Mouse (Mus musculus) ES-Bruce4 (cell line): Measurements from ENCODE around the gene Muc4. TPM values are rescaled to one million over a fixed set of nuclear protein-coding genes. Genes with fewer than 3 reads are reported as not detected.
A peak's percentile ranks its signal among the peaks of the same experiment; 100 is the strongest.

Source experiments
- H3K27ac ChIP-seq: 2 replicates; pipeline ENCODE4 v1.5.1; 2012; ENCODE audit warnings: low read length, inconsistent platforms; ENCODE audit not compliant: insufficient read depth
- H3K27me3 ChIP-seq: 2 replicates; pipeline ENCODE4 v1.6.1; 2012; ENCODE audit warnings: mild to moderate bottlenecking, low read length, inconsistent platforms; ENCODE audit not compliant: control insufficient read depth, poor library complexity, insufficient read depth, severe bottlenecking
- H3K36me3 ChIP-seq: 2 replicates; pipeline ENCODE4 v1.6.1; 2012; ENCODE audit warnings: inconsistent platforms, mild to moderate bottlenecking, low read length, moderate library complexity; ENCODE audit not compliant: control insufficient read depth, poor library complexity, insufficient read depth, severe bottlenecking
- H3K4me1 ChIP-seq: one replicate; pipeline ENCODE4 v1.8.1; 2011; ENCODE audit warnings: low read length; ENCODE audit not compliant: control insufficient read depth, insufficient read depth
- H3K4me3 ChIP-seq: 2 replicates; pipeline ENCODE4 v1.5.1; 2011; ENCODE audit warnings: low read depth, mild to moderate bottlenecking, low read length
- H3K9ac ChIP-seq: 2 replicates; pipeline ENCODE4 v1.6.1; 2012; ENCODE audit warnings: low read depth, mild to moderate bottlenecking, inconsistent platforms; ENCODE audit not compliant: poor library complexity, severe bottlenecking
- H3K9me3 ChIP-seq: replicated peaks from 2 replicates; pipeline ENCODE4 v1.6.1; 2012; ENCODE audit warnings: mild to moderate bottlenecking, low read length, inconsistent platforms; ENCODE audit not compliant: control insufficient read depth, poor library complexity, insufficient read depth, severe bottlenecking
- CTCF ChIP-seq: IDR thresholded peaks from one replicate; pipeline ENCODE4 v1.8.1; 2011; ENCODE audit warnings: low read depth, low read length
- EP300 ChIP-seq: IDR thresholded peaks from 2 replicates; pipeline ENCODE4 v1.6.1; 2011; ENCODE audit warnings: low read depth, low read length; ENCODE audit not compliant: insufficient read depth
- POLR2A ChIP-seq: IDR thresholded peaks from one replicate; pipeline ENCODE4 v1.8.1; 2011; ENCODE audit warnings: low read length; ENCODE audit not compliant: insufficient read depth
- polyA plus RNA-seq: library from polyadenylated mRNA; stranded (reverse); fragments of >200 nt; gene quantifications from 2 replicates; pipeline ENCODE4 v1.2.4, GENCODE M21; 2011; ENCODE audit warnings: low read depth; ENCODE audit not compliant: missing spikeins, insufficient read depth, insufficient read length

The Muc4 gene
- polyA plus RNA-seq, 1 experiment, result not detected

GRCm38 (mm10) chr16:32697665-32698446 is 37.8 kb upstream of the Muc4 start:
- no peaks in the 10 kb centered on the region for H3K27me3 ChIP-seq
- H3K4me3 ChIP-seq, result 0 out of 2 replicates have a peak overlapping the region, but pooled peaks have one; percentile 5
- H3K9me3 ChIP-seq, result no peaks in the 10 kb centered on the region
- H3K36me3 ChIP-seq, result no peaks in the 10 kb centered on the region
- H3K27ac ChIP-seq, result no peak overlapping the region
- H3K9ac ChIP-seq, result no peak overlapping the region
- no peaks in the 10 kb centered on the region for H3K4me1 ChIP-seq
- TF ChIP-seq POLR2A (no peak), CTCF (peak; percentile 16)

- no peak overlapping the region for H3K27ac ChIP-seq
- H3K4me3 ChIP-seq, result peak overlapping the region; percentile 39; the same call in 1 of the 2 replicates
- no peaks in the 10 kb centered on the region for H3K4me1 ChIP-seq
- no peaks in the 10 kb centered on the region for H3K36me3 ChIP-seq
- no peaks in the 10 kb centered on the region for H3K9me3 ChIP-seq
- TF ChIP-seq CTCF, result no peak
- no peak for TF ChIP-seq POLR2A
- TF ChIP-seq EP300, result no peak
- H3K27me3 ChIP-seq, result no peaks in the 10 kb centered on the region
- no peak overlapping the region for H3K9ac ChIP-seq
Observed at GRCm38 (mm10) chr16:32698550-32698949, 37.1 kb upstream of the Muc4 start.

DNA sequence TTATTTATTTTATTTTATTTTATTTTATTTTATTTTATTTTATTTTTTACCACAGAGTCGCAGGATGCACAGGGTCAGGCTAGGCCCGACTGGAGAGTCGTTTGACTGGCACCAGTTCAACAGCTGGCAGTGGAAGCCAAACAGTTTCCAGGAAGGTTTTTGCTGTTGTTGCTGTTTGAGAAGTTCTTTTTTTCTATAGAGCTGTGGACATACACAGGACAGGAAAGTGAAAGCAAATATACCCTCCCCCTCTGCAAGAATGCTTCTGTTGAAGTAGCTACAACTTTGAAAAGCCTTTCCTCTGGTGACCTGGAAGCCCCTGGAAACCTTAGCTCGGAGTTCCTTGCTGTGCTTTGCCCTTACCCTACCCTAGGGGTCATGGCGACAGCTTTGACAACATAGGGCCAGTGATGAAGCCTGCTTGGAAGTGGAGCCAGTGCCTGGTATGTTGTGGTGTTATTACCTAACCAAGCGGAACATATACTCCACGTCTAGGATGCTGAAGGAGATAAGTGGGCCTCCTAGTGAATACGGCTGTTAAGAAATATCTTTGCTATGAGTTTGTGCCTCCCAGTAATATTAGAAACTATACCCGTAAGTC is 32.3 kb upstream of the Muc4 start:
- no peak for TF ChIP-seq EP300
- TF ChIP-seq POLR2A, result no peak
- no peak for TF ChIP-seq CTCF
- H3K9ac ChIP-seq, result no peak overlapping the region
- H3K4me3 ChIP-seq, result no peak overlapping the region
- H3K9me3 ChIP-seq, result peaks cover 4% of the 10 kb centered on the region; the same call in 1 of the 2 replicates
- no peaks in the 10 kb centered on the region for H3K36me3 ChIP-seq
- no peak overlapping the region for H3K27ac ChIP-seq
- H3K27me3 ChIP-seq, result no peaks in the 10 kb centered on the region
- no peaks in the 10 kb centered on the region for H3K4me1 ChIP-seq

DNA sequence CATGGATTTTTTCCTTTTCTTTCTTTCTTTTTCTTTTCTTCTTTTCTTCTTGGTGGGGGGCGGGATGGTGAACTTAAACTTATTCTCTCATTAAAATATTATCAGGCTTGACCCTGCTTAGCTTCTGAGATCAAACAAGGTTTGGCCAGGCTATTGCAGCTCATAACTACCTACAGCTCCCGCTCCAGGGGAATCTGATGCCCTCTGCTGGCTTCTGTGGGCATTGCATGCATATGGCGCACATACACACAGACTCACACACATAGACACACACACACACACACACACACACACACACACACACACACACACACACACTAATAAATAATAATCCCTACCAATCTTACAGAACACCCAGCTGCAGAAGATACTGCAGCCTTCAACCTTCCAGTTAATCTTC is 30.1 kb upstream of the Muc4 start:
- Histone ChIP-seq H3K36me3 (no peaks in the 10 kb centered on the region), H3K4me3 (no peak overlapping the region), H3K9ac (no peak overlapping the region), H3K9me3 (peaks cover 4% of the 10 kb centered on the region; the same call in 1 of the 2 replicates), H3K27ac (no peak overlapping the region), H3K4me1 (no peaks in the 10 kb centered on the region), H3K27me3 (no peaks in the 10 kb centered on the region)
- TF ChIP-seq EP300, result no peak
- TF ChIP-seq POLR2A, result no peak
- peak; percentile 40 for TF ChIP-seq CTCF

DNA sequence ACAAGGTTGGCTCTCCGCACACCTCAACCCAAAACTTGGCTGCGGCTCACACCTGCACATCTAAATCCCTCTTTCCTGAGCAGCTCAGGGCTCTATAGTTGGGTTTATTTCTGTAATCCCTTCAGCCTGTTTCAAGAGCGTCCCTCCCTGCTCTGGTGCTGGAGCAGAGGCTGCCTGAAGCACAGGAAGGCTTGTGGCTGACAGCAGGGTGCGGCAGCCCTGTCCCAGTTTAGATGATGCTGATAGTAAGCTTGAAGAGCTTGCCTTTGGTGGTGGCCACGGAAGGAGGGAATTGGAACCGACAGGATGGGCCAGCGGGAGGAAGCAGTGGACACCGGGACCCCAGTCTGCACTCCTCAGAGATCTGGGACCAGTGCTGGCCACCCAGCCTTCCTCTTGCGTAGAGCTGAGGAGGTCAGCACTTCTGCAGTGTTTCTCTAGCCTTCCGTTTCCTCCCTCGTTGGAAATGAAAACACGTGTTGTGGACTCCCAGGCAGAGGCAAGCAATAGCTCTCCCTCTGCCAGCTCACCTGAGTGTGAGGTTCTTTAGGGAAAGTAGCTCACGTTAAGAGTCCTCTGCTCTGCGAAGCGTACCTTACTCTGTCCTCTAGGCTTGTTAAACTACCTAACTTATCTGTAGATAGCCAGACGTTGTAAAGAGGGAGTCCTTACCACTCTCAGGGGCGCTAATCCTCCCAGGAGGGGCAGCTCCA is 28.4 kb upstream of the Muc4 start:
- H3K4me3 ChIP-seq, result no peak overlapping the region
- H3K27ac ChIP-seq, result no peak overlapping the region
- no peak for TF ChIP-seq POLR2A
- TF ChIP-seq CTCF, result no peak
- TF ChIP-seq EP300, result no peak
- H3K4me1 ChIP-seq, result peaks cover 2% of the 10 kb centered on the region
- no peaks in the 10 kb centered on the region for H3K27me3 ChIP-seq
- H3K9ac ChIP-seq, result no peak overlapping the region
- no peaks in the 10 kb centered on the region for H3K36me3 ChIP-seq
- H3K9me3 ChIP-seq, result peaks cover 4% of the 10 kb centered on the region; the same call in 1 of the 2 replicates
